Mouse (Mus musculus) C2C12 (cell line): ENCODE results near the gene Gadd45a. TPM values are rescaled to one million over a fixed set of nuclear protein-coding genes. Genes with fewer than 3 reads are reported as not detected.
"Not testable (repeated sequence)": the region's sequence is repeated elsewhere in the genome, so short reads cannot be mapped to it uniquely, and the experiment has no call there.

Experiments used
- H3K27me3 ChIP-seq: one replicate; pipeline ENCODE4 v1.6.1; 2011; ENCODE audit not compliant: control insufficient read depth, insufficient read depth, insufficient read length
- H3K36me3 ChIP-seq: one replicate; pipeline ENCODE4 v1.6.1; 2011; ENCODE audit not compliant: control insufficient read depth, insufficient read depth
- H3K4me3 ChIP-seq: one replicate; pipeline ENCODE4 v1.5.1; 2011; ENCODE audit warnings: mild to moderate bottlenecking, control low read depth; ENCODE audit not compliant: poor library complexity, insufficient read depth, severe bottlenecking
- H3K79me2 ChIP-seq: one replicate; pipeline ENCODE4 v1.6.1; 2011; ENCODE audit not compliant: control insufficient read depth, insufficient read depth
- H3K79me3 ChIP-seq: one replicate; pipeline ENCODE4 v1.6.1; 2011; ENCODE audit warnings: low read depth, control low read depth
- H3ac ChIP-seq: one replicate; pipeline ENCODE3; 2011; ENCODE audit warnings: low read depth; ENCODE audit not compliant: control insufficient read depth, insufficient read length
- CEBPB ChIP-seq: IDR thresholded peaks from one replicate; pipeline ENCODE4 v1.6.1; 2011; ENCODE audit warnings: low read depth, mild to moderate bottlenecking, control low read depth, moderate library complexity
- CTCF ChIP-seq: IDR thresholded peaks from one replicate; pipeline ENCODE4 v1.5.1; 2011; ENCODE audit not compliant: control insufficient read depth, insufficient read depth, insufficient read length
- FOSL1 ChIP-seq: IDR thresholded peaks from one replicate; pipeline ENCODE4 v1.8.0; 2011; ENCODE audit warnings: mild to moderate bottlenecking, low read length; ENCODE audit not compliant: poor library complexity, insufficient read depth, severe bottlenecking
- MAX ChIP-seq: IDR thresholded peaks from one replicate; pipeline ENCODE4 v1.6.1; 2011; ENCODE audit warnings: mild to moderate bottlenecking, control low read depth
- MYOD1 ChIP-seq: IDR thresholded peaks from one replicate; pipeline ENCODE4 v1.6.1; 2011; ENCODE audit warnings: low read depth; ENCODE audit not compliant: control insufficient read depth, insufficient read length
- MYOG ChIP-seq: IDR thresholded peaks from one replicate; pipeline ENCODE4 v1.6.1; 2011; ENCODE audit not compliant: control insufficient read depth, insufficient read length; ENCODE audit errors: extremely low read depth
- USF1 ChIP-seq: IDR thresholded peaks from one replicate; pipeline ENCODE4 v1.6.1; 2011; ENCODE audit warnings: low read depth, mild to moderate bottlenecking, control low read depth, moderate library complexity
- polyA plus RNA-seq: library from polyadenylated mRNA; unstranded; fragments of >200 nt; fragmentation: generic; extraction: Trizol; gene quantifications from one replicate; pipeline ENCODE4 v1.2.1, GENCODE M21; 2012; ENCODE audit warnings: missing spikeins

The Gadd45a gene
- polyA plus RNA-seq, 1 experiment: 16.8 TPM

DNA sequence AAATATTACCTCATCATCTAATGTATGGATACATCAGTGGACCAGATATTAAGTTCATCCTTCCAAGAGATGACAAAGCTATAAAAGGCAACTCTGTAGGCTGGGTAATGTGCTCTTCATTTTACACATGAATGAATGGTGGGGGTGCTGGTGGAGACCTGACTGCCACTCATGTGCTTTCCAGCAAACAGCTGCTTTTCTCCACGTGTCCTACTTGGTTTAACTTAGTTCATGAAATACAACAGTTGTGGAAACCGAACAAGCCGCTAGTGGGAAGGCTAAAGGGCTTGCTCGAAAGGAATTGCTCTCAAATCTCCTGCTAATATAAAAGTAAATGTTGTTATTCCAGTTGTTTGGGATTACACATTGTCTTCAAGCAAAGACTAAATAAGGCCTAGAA lies 3.7 kb downstream of the Gadd45a start:
- TF ChIP-seq CEBPB (no peak), MYOD1 (no peak), FOSL1 (no peak), MYOG (no peak), USF1 (no peak), MAX (no peak), CTCF (no peak)
- no peak overlapping the region for H3ac ChIP-seq
- no peak overlapping the region for H3K4me3 ChIP-seq
- no peaks in the 10 kb centered on the region for H3K27me3 ChIP-seq
- peaks cover 15% of the 10 kb centered on the region for H3K79me2 ChIP-seq
- H3K79me3 ChIP-seq: no peaks in the 10 kb centered on the region
- H3K36me3 ChIP-seq: no peaks in the 10 kb centered on the region

DNA sequence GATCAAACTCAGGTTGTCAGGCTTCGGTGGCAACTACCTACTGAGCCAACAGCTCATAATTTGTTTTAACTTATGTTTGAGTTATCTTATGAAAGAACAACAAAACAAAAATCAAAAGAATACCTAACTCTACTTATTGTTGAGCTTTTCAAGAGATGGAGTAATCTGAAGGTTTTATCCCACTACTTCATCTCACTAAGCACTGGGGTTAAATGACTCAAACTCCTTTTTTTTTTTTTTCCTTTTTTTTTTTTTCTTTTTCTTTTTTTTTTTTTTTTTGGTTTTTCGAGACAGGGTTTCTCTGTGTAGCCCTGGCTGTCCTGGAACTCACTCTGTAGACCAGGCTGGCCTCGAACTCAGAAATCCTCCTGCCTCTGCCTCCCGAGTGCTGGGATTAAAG lies 4.3 kb downstream of the Gadd45a start:
- H3K36me3 ChIP-seq, H3K79me3 ChIP-seq, H3K4me3 ChIP-seq, H3ac ChIP-seq, H3K27me3 ChIP-seq: not testable (repeated sequence)
- H3K79me2 ChIP-seq: peaks cover 15% of the 10 kb centered on the region

DNA sequence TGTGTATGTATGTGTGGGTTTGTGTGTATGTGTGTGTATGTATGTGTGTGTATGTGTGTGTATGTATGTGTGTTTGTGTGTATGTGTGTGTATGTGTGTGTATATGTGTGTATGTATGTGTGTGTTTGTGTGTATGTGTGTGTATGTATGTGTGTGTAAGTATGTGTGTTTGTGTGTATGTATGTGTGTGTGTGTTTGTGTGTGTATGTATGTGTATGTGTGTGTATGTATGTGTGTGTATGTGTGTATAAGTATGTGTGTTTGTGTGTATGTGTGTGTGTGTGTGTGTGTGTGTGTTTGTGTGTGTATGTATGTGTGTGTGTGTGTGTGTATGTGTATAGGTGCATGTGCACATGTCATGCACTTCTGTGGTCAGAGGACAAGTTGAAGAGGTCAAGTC lies 4.7 kb downstream of the Gadd45a start:
- not testable (repeated sequence) for H3K36me3 ChIP-seq, H3ac ChIP-seq, H3K79me3 ChIP-seq, H3K27me3 ChIP-seq, H3K4me3 ChIP-seq
- H3K79me2 ChIP-seq: peaks cover 15% of the 10 kb centered on the region

DNA sequence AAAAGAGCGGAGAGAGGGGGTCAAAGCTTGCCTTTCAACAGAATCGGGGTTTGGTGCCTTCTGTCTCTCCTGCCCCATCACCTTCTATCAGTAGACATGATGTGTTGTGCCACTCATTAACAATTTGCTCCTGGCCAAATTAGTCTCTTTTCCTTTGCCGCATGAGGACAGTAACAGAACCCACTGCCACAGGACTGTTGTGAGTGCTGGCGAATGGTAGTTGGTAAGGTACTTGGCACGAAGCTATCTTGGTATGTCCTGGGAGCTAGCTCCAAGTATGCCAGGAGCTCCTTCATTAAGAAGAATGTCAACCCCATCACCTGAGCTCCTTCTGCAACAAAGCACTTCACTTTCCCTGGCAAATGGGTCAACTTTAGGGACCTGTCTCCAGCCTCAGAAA lies 6.4 kb downstream of the Gadd45a start:
- Histone ChIP-seq H3ac (no peak overlapping the region), H3K4me3 (no peak overlapping the region), H3K79me2 (peaks cover 3% of the 10 kb centered on the region), H3K27me3 (no peaks in the 10 kb centered on the region), H3K79me3 (no peaks in the 10 kb centered on the region), H3K36me3 (no peaks in the 10 kb centered on the region)
- no peak for TF ChIP-seq MYOG
- no peak for TF ChIP-seq CEBPB
- no peak for TF ChIP-seq CTCF

DNA sequence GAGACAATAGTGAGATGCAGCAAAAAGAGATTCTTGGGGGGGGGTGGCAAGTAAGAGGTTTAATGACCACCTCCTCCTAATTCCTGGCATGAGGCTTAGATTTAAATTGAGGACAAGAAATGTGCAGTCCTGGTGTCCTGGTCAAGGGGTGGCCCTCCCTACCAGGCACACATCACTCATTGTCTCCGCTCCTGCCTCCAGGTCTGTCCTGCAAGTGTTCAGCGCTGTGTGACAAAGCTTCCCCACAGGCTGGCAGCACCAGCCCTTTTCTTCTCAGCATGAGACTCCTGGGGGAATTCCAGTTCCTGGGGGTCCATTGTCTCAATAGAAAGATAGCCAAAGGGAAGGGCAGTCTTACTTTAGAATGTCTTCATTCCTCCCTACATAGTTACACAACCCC lies 6.8 kb downstream of the Gadd45a start:
- Histone ChIP-seq H3ac (no peak overlapping the region), H3K79me3 (no peaks in the 10 kb centered on the region), H3K4me3 (no peak overlapping the region), H3K36me3 (no peaks in the 10 kb centered on the region), H3K79me2 (no peaks in the 10 kb centered on the region), H3K27me3 (no peaks in the 10 kb centered on the region)
- no peak for TF ChIP-seq CEBPB
- TF ChIP-seq USF1: no peak
- no peak for TF ChIP-seq MAX
- no peak for TF ChIP-seq CTCF
- no peak for TF ChIP-seq MYOG
- TF ChIP-seq FOSL1: no peak
- TF ChIP-seq MYOD1: no peak

DNA sequence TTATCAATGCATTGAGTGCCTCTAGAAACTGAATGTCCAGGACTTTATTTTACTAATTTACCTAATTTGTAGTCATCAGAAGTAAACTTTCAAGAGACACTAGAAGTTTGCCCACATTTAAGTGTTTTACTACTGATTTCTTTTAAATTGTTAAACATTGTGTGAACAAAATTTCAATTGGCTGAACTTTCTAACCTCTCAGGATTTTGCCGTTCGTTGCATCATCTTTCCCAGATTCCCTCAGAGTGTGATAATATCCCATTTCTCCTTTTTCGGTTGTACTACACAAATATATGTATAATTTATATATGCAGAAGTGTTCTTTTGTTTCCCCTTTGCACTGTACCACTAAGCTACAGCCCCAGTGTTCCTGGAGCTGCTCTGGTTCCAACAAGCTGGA lies 7.3 kb downstream of the Gadd45a start:
- Histone ChIP-seq H3ac (no peak overlapping the region), H3K79me2 (no peaks in the 10 kb centered on the region), H3K36me3 (no peaks in the 10 kb centered on the region), H3K4me3 (no peak overlapping the region), H3K79me3 (no peaks in the 10 kb centered on the region), H3K27me3 (no peaks in the 10 kb centered on the region)
- TF ChIP-seq CTCF: no peak
- TF ChIP-seq MYOD1: no peak

DNA sequence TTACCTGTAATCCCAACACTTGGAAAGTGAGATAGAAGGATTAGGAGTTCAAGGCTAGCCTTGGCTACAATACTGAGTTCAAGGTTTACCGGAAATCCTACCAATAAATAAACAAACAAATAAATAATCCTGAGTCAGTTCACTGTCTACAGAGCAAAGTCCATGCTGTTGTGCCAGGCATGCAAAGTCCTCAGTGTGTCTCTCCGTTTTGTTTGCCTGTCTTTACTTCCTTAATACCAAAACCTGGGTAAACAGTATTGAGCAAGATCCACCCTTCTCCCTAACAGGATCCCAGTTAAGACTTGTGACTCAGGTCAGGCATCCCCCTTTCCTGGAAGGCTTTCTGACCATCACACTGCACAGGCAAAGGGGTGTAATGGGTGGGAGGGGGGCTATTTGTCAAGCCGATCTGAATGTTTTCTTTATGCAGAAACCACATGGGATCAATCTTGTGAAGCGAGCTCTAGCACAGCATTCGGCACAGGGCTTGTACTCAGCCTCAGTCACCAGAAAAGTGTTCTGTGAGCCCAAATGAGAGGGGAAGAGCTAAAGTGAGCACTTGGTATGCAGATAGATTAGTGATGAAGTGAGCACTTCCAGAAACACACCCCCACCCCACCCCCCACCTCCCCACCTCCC lies 7.8 kb downstream of the Gadd45a start:
- no peak overlapping the region for H3ac ChIP-seq
- H3K4me3 ChIP-seq: no peak overlapping the region
- no peaks in the 10 kb centered on the region for H3K36me3 ChIP-seq
- H3K79me3 ChIP-seq: no peaks in the 10 kb centered on the region
- TF ChIP-seq FOSL1 (no peak), CEBPB (no peak), MYOD1 (no peak)
- no peaks in the 10 kb centered on the region for H3K27me3 ChIP-seq
- H3K79me2 ChIP-seq: no peaks in the 10 kb centered on the region
